Mouse (Mus musculus) hindbrain, embryonic 14.5 days (tissue): ENCODE results near the gene Ercc2. TPM values are rescaled to one million over a fixed set of nuclear protein-coding genes. Genes with fewer than 3 reads are reported as not detected.

Experiments
- ATAC-seq: fragments of 200-750 bp; cut with Nextera tagmentation; 2 replicates; pipeline ENCODE4 v1.8.0; 2017; ENCODE audit warnings: moderate number of reproducible peaks, mild to moderate bottlenecking, moderate TSS enrichment, moderate library complexity; ENCODE audit not compliant: low FRiP score
- DNase-seq: peaks from one replicate; pipeline ENCODE4 v3.0.0-alpha.2; 2015; ENCODE audit warnings: low spot score
- H3K27ac ChIP-seq: fragments of 300-500 bp; sonication (generic); 2 replicates; pipeline ENCODE4 v1.5.1; 2014; ENCODE audit warnings: mild to moderate bottlenecking, moderate library complexity
- H3K27me3 ChIP-seq: fragments of 300-500 bp; sonication (generic); 2 replicates; pipeline ENCODE4 v1.6.1; 2014; ENCODE audit warnings: mild to moderate bottlenecking, low read length, mixed read lengths; ENCODE audit not compliant: control insufficient read depth, insufficient read depth
- H3K36me3 ChIP-seq: fragments of 300-500 bp; sonication (generic); replicated peaks from 2 replicates; pipeline ENCODE4 v1.6.1; 2014; ENCODE audit not compliant: control insufficient read depth, insufficient read depth
- H3K4me1 ChIP-seq: fragments of 300-500 bp; sonication (generic); replicated peaks from 2 replicates; pipeline ENCODE4 v1.6.1; 2014; ENCODE audit warnings: antibody characterized with exemption, low read length, mixed read lengths; ENCODE audit not compliant: control insufficient read depth, insufficient read depth
- H3K4me2 ChIP-seq: fragments of 300-500 bp; sonication (generic); replicated peaks from 2 replicates; pipeline ENCODE4 v1.6.1; 2014; ENCODE audit warnings: mild to moderate bottlenecking, moderate library complexity
- H3K4me3 ChIP-seq: fragments of 300-500 bp; sonication (generic); replicated peaks from 2 replicates; pipeline ENCODE4 v1.5.1; 2014; ENCODE audit warnings: mild to moderate bottlenecking, low read length
- H3K9ac ChIP-seq: fragments of 300-500 bp; sonication (generic); 2 replicates; pipeline ENCODE4 v1.6.1; 2014
- H3K9me3 ChIP-seq: fragments of 300-500 bp; sonication (generic); 2 replicates; pipeline ENCODE4 v1.6.1; 2016; ENCODE audit warnings: low read length; ENCODE audit not compliant: control insufficient read depth
- WGBS: fragments of 180-500 bp; shearing (Covaris S2); extraction: QIAGEN DNeasy Blood & Tissue Kit; methylation state at CpG from one replicate; pipeline ENCODE4 v1.1.7; 2014; 5-methylcytosine and 5-hydroxymethylcytosine counted together
- polyA plus RNA-seq: library from polyadenylated mRNA; unstranded; fragments of >200 nt; fragmentation: Nextera tagmentation; extraction: Ambion mirVana; gene quantifications from 2 replicates; pipeline ENCODE4 v1.2.1, GENCODE M21; 2014

Ercc2 gene
- polyA plus RNA-seq, 1 experiment from 2014 or later: 16.5 TPM

DNA sequence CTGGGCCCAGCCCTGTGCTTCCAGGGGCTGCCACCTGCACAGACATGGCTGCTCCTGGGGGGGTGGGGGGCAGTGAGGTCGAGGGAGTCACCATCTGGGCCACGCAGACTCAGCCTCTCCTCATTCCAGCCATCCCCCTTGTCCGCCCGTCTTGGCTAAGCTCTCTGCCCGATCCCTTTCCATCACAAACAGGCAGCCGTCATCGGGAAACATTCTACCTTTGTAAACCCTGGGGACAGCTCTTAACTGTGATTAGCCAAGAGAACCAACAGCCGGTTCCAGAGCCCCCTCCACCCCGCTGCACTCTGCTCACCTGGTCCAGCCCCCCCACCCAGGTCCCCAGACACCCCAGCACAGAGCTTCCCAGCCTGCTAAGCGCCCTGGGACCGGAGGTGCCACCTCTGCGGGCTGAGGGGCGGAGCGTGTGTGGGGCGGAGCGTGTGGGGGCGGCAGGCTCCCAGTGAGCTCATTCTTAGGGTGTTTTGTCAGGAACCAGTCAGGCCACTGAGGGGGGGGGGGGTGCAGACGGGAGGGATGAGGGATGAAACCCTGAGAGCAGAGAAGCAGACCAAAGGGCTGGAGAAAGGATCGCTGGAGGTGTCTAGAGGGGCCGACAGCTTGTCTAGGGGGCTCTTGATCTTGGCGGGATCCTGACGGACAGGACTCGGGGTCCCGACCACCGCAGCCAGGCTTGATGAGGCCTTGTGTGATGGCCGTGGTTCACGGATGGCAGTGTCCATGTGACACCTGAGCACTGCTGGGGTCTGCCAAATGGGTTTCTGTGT is 17.9 kb downstream of the Ercc2 start:
- DNase-seq: no peak
- no peak overlapping the region for H3K9ac ChIP-seq
- H3K4me1 ChIP-seq: no peaks in the 10 kb centered on the region; the same call in 1 of the 2 replicates

DNA sequence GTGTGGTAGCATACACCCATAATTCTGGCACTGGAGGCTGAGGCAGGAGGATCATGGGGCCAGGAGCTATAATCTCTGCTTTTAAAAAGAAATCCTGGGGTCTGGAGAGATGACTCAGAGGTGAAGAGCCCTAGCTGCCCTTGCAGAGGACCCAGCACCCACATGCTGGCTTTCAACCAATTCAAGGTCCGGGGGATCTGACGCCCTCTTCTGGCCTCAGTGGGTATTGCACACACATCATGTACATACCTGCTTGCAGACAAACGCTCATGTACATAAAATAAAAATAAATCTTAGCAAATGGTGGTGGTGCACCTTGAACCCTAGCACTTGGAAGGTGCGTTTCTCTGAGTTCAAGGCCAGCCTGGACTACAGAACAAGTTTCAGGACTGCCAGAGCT is 19.1 kb downstream of the Ercc2 start:
- ATAC-seq (no peak), DNase-seq (no peak)
- WGBS: 90% methylated on average over 4 of the region's 4 CpGs
- Histone ChIP-seq H3K27ac (no peak overlapping the region), H3K27me3 (peaks cover 49% of the 10 kb centered on the region), H3K4me3 (no peak overlapping the region), H3K9ac (no peak overlapping the region), H3K36me3 (no peaks in the 10 kb centered on the region), H3K9me3 (no peaks in the 10 kb centered on the region), H3K4me1 (no peaks in the 10 kb centered on the region; the same call in 1 of the 2 replicates), H3K4me2 (no peak overlapping the region)

More for the DNA sequence above, 17.9 kb downstream of the Ercc2 start:
- peak overlapping the region; percentile 13 for H3K4me2 ChIP-seq
- ATAC-seq: no peak
- H3K27ac ChIP-seq: no peak overlapping the region
- WGBS: 3% methylated on average over 26 of the region's 27 CpGs
- peaks cover 42% of the 10 kb centered on the region for H3K27me3 ChIP-seq
- H3K9me3 ChIP-seq: no peaks in the 10 kb centered on the region
- H3K36me3 ChIP-seq: peaks cover 12% of the 10 kb centered on the region
- 0 out of 2 replicates have a peak overlapping the region, but pooled peaks have one; percentile 0 for H3K4me3 ChIP-seq

DNA sequence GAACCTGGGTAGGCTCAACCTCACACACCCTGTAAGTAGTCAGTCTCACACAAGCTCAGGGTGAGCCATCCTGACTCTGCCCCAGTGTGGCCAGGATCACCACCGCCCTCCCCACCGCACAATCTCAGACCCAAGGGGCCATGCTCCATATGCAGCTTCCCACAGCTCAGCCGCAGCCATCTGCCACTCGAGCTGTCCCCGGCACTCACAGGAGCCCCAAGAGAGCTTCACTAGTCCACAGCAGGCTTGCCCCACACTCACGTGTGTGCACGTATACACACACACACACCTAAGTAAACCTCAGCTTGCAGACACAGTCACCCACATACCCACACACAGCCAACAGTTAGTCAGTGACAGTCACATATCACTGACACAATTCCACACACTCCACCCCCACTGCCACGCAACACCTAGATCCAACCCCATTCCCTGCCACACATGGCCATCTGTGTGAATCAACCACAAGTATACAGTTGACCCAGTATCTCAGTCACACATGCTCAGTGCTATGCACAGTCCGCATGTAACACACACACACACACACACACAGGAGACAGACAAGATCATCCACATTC is 20.8 kb downstream of the Ercc2 start:
- ATAC-seq (no peak), DNase-seq (no peak)
- Histone ChIP-seq H3K9me3 (no peaks in the 10 kb centered on the region), H3K9ac (no peak overlapping the region), H3K4me1 (no peaks in the 10 kb centered on the region; the same call in 1 of the 2 replicates), H3K4me2 (no peak overlapping the region), H3K4me3 (no peak overlapping the region), H3K36me3 (no peaks in the 10 kb centered on the region), H3K27ac (no peak overlapping the region), H3K27me3 (peaks cover 49% of the 10 kb centered on the region)
- 66% methylated on average over 9 of the region's 9 CpGs for WGBS

DNA sequence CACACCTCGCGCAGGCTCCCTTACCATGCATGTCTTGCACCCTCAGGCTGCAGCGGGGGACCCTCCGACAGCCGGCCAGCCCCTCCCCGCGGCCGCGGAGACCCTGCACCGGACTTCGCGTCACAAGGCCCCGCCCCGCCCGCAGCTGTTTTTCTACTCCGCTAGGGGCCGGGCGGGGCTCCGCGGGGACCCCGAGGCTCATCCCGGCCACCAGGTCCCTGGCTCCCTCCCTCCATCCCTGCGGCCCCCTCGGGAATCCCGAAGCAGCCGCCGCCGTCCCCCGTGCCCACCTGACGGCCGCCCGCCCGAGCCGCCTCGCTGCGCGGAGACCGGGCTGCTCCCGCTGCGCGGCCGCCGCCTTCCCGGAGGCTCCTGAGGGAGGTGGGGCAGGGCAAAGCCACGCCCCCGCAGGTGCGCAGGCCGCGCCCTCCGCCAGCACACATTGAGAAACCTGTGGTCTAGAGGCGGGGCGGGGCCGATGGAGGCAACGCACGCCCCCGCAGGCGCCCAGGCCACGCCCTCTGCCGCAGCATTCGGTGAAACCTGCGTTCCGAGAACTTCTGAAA is 22.0 kb downstream of the Ercc2 start, which contains the start of gene Klc3:
Gene Klc3, minus strand, starts transcription at position 374 of the 566 bp plus-strand sequence.
- peaks cover 49% of the 10 kb centered on the region for H3K27me3 ChIP-seq
- H3K9me3 ChIP-seq: no peaks in the 10 kb centered on the region
- ATAC-seq (peak; percentile 12; the same call in 1 of the 2 replicates), DNase-seq (no peak)
- WGBS: under 1% methylated on average over 59 of the region's 62 CpGs
- H3K36me3 ChIP-seq: no peaks in the 10 kb centered on the region
- H3K4me3 ChIP-seq: peak within 1 kb of the TSS; percentile 42
- H3K9ac ChIP-seq: peak within 1 kb of the TSS; percentile 48
- H3K4me1 ChIP-seq: no peaks in the 10 kb centered on the region; the same call in 1 of the 2 replicates
- H3K4me2 ChIP-seq: peak within 1 kb of the TSS; percentile 86
- no peak within 1 kb of the TSS for H3K27ac ChIP-seq

DNA sequence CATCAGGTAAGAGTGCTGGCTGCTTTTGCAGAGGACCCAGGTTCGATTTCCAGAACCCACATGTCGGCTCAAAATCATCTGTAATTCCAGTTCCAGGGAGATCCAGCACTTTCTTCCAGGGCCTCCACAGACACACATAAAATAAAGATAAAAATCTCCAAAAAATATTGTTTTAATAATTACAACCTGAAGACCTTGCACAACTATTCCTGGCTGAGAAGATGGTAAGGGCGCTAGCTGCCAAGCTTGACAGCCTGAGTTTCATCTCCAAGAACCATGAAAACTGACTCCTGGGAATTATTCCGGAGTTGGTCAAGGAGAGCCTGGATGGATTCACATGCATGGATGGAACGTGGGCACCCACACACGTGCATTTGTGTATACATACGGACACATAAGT is 22.7 kb downstream of the Ercc2 start, which contains the start of gene Ckm:
Gene Ckm, plus strand, starts transcription at position 301 of the 400 bp plus-strand sequence.
- Histone ChIP-seq H3K4me3 (peak within 1 kb of the TSS; percentile 42), H3K27ac (no peak within 1 kb of the TSS), H3K4me2 (peak within 1 kb of the TSS; percentile 86), H3K9ac (peak within 1 kb of the TSS; percentile 48), H3K36me3 (no peaks in the 10 kb centered on the region), H3K27me3 (peaks cover 43% of the 10 kb centered on the region), H3K9me3 (no peaks in the 10 kb centered on the region), H3K4me1 (no peaks in the 10 kb centered on the region; the same call in 1 of the 2 replicates)
- ATAC-seq: no peak
- DNase-seq: no peak
- 56% methylated on average over 7 of the region's 7 CpGs for WGBS

DNA sequence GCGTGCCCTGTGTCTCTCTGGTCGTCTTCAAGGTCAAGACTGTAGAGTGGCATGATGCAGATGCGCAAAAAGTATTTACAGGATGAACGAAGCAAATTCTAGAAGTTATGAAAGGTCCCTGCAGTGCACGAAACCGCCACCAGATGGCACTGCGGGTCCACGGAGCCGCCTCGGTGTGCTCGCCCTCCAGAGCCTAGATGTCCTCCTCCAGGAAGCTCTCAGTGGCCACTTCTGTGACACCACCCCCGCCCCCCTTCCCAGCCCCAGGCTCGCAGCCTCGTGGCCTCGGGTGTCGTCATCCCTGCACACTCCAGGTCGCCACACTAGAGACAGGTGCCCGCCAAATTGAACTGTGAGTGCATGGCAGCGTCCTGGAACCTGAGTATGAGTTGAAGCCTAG is 23.6 kb downstream of the Ercc2 start:
- Histone ChIP-seq H3K9me3 (no peaks in the 10 kb centered on the region), H3K36me3 (no peaks in the 10 kb centered on the region), H3K27me3 (peaks cover 39% of the 10 kb centered on the region), H3K4me1 (no peaks in the 10 kb centered on the region; the same call in 1 of the 2 replicates), H3K4me3 (no peak overlapping the region), H3K27ac (no peak overlapping the region), H3K9ac (no peak overlapping the region), H3K4me2 (0 out of 2 replicates have a peak overlapping the region, but pooled peaks have one; percentile 10)
- WGBS: 4% methylated on average over 19 of the region's 19 CpGs
- ATAC-seq (peak; percentile 71), DNase-seq (peak; percentile 94)

DNA sequence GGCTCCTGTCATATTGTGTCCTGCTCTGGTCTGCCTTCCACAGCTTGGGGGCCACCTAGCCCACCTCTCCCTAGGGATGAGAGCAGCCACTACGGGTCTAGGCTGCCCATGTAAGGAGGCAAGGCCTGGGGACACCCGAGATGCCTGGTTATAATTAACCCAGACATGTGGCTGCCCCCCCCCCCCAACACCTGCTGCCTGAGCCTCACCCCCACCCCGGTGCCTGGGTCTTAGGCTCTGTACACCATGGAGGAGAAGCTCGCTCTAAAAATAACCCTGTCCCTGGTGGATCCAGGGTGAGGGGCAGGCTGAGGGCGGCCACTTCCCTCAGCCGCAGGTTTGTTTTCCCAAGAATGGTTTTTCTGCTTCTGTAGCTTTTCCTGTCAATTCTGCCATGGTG is 27.9 kb downstream of the Ercc2 start:
- Histone ChIP-seq H3K4me2 (no peak overlapping the region), H3K36me3 (no peaks in the 10 kb centered on the region), H3K27ac (no peak overlapping the region), H3K9me3 (peaks cover 8% of the 10 kb centered on the region; the same call in 1 of the 2 replicates), H3K27me3 (peaks cover 6% of the 10 kb centered on the region), H3K9ac (no peak overlapping the region), H3K4me1 (no peaks in the 10 kb centered on the region), H3K4me3 (no peak overlapping the region)
- ATAC-seq (no peak), DNase-seq (no peak)
- WGBS: 67% methylated on average over 6 of the region's 6 CpGs

DNA sequence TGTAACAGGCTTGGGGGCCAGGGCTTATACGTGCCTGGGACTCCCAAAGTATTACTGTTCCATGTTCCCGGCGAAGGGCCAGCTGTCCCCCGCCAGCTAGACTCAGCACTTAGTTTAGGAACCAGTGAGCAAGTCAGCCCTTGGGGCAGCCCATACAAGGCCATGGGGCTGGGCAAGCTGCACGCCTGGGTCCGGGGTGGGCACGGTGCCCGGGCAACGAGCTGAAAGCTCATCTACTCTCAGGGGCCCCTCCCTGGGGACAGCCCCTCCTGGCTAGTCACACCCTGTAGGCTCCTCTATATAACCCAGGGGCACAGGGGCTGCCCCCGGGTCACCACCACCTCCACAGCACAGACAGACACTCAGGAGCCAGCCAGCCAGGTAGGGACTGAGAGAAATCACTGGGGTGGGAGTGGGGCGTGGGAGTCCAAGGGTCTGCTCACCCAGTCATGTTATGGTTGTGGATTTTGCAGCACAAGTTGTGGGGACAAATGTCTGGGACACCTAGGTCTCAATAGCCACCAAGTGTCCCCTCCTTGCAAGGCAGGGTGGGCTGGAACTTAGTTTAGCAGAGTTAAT is 29.0 kb downstream of the Ercc2 start:
- Histone ChIP-seq H3K4me1 (no peaks in the 10 kb centered on the region), H3K27me3 (0 out of 2 replicates have a peak, but pooled peaks cover 3% of the 10 kb centered on the region), H3K9me3 (peaks cover 8% of the 10 kb centered on the region; the same call in 1 of the 2 replicates), H3K36me3 (no peaks in the 10 kb centered on the region), H3K9ac (no peak overlapping the region), H3K4me2 (no peak overlapping the region), H3K4me3 (no peak overlapping the region), H3K27ac (no peak overlapping the region)
- WGBS: 83% methylated on average over 11 of the region's 11 CpGs
- ATAC-seq: 0 out of 2 replicates have a peak, but pooled peaks have one; percentile 34
- no peak for DNase-seq

DNA sequence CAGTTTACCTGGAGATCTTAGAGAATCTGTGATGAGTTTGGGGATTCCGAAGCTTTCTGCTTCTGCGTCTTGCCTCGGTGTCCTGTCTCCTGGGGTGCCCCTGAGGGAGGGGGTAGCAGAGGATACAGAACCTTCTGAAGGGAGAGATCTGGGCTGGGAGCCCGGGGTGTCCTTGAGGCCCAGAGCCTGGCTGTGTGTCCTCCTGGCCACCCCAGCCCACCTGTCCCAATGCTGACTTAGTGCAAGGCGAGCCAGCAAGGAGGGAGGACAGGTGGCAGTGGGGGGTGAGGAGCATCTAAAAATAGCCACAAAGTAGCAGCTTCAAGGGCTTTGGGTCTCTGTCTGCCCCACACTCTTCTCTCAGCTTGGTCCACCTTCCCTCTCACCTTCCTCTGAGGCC is 30.0 kb downstream of the Ercc2 start:
- H3K4me3 ChIP-seq: no peak overlapping the region
- no peak for ATAC-seq
- no peak overlapping the region for H3K27ac ChIP-seq
- 0 out of 2 replicates have a peak, but pooled peaks cover 9% of the 10 kb centered on the region for H3K27me3 ChIP-seq
- H3K4me2 ChIP-seq: no peak overlapping the region
- no peak for DNase-seq
- 79% methylated on average over 5 of the region's 5 CpGs for WGBS
- H3K4me1 ChIP-seq: no peaks in the 10 kb centered on the region
- peaks cover 8% of the 10 kb centered on the region; the same call in 1 of the 2 replicates for H3K9me3 ChIP-seq
- no peak overlapping the region for H3K9ac ChIP-seq
- no peaks in the 10 kb centered on the region for H3K36me3 ChIP-seq
